Mouse (Mus musculus) A20 (cell line): ENCODE data around the gene Ntn5.
"Not testable (repeated sequence)": the region's sequence is repeated elsewhere in the genome, so short reads cannot be mapped to it uniquely, and the experiment has no call there.

ENCODE experiments used
- DNase-seq: peaks from one replicate; pipeline ENCODE4 v3.0.0-alpha.2; 2011; ENCODE audit warnings: low read depth, low spot score

Gene Ntn5

GRCm38 (mm10) chr7:45654424-45655047 is 29.3 kb upstream of the Ntn5 start:
- DNase-seq = no peak

GRCm38 (mm10) chr7:45660746-45661478 is 22.9 kb upstream of the Ntn5 start:
- DNase-seq = no peak

DNA sequence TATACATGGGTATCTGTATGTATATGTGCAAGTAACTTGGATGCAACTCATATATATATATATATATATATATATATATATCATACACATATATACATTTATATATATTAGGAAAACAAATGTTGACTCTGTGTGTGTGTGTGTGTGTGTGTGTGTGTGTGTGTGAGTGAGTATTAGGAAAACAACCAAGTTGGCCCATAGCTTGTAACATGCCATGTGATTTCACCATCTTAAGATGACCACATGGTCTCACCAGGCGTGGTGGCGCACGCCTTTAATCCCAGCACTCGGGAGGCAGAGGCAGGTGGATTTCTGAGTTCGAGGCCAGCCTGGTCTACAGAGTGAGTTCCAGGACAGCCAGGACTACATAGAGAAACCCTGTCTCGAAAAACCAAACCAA is 22.1 kb upstream of the Ntn5 start:
- not testable (repeated sequence) for DNase-seq

DNA sequence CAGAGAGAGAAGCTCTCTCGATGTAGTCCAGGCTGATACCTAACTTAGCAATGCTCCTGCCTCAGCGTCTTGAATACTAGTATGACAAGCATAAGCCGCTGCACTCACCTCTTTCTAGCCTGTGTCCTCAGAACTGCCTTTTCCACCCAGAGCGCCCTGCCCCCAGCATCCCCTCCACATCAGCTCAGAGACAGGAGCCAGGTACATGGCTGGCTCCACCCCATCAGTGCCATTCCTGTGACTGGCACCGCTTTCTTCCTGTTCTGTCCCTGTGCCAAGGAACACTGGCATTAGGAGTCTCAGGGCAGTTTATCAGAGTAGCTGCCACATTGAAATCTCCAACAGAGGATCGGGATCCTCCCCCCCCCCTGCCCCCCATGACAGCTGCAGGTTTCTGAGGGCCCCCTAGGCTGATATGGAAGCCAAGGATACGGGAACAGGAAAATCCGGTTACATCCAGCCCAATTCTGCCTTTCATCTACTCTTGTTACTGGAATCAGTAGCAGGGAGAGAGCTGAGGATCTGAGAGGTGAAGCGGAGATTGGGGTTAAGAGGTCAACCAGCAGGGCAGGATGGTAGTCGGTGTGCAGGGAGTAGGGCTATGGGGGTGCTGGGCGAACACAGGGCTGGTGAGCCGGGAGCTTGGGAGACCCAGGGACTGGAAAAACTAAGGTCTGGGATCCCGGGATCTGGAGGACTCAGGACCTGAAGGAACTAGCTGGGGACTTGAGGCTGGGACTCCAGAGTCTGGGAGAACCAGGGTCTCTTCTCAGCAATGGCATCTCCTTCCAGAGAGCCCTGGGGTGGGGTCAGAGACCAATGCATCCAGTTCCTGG is 18.3 kb upstream of the Ntn5 start:
- DNase-seq = no peak

- DNase-seq = no peak
These were observed 17.7 kb upstream of the Ntn5 start, which contains the start of gene Fut2 for GRCm38 (mm10) chr7:45666161-45666560. Gene Fut2 (minus strand): TSS chr7:45666394.

DNA sequence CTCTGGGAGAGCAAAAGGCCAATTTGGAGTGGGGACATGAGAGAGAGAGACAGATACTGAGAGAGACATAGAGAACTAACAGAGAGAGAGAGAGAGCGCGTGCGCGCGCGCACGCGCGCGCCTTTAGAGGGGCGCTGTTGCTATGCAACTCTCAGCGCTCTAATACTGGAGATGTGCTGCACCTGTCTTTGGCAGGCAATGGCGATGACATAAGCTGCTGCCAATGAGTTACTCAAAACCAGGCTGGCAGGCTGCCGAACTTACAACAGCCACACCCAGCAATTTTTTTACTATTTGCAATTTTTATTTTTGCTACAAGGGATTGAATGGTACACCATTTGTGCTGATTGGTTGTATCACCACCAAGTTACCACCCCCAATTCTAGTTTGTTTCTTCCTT is 16.1 kb upstream of the Ntn5 start:
- DNase-seq = no peak

- DNase-seq = peak; percentile 38
These were observed 14.9 kb upstream of the Ntn5 start for GRCm38 (mm10) chr7:45668921-45669320.

DNA sequence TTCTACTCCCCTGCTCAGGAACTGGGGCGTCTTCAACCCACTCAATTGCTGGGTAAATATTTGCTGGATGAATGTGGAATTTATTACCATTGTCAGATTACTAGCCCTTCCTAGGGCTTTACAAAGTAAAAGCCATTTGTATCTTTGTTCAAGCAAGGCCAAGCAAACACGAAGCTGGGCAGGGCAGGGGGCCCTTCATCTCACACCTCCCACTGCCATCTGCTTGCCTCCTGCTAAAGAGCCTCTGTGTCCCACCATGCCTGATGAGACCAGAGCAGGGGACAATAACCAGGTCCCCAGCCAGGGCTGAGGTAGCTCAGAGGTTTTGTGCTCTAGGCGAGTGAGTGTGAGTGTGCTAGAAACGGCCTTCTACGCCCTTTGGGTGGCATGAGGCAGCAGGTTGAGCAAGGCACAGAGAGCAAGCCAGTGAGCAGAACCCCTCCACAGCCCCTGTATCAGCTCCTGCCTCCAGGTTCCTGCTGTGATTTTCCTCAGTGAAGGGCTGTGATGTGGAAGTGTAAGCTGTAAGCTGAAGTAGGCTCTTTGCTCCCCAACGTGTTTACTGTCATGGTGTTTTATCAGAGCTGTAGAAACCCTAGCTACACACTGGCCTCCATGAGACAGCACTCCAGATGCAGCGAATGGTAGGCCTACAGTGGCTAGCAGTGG is 6.1 kb upstream of the Ntn5 start:
- no peak for DNase-seq

DNA sequence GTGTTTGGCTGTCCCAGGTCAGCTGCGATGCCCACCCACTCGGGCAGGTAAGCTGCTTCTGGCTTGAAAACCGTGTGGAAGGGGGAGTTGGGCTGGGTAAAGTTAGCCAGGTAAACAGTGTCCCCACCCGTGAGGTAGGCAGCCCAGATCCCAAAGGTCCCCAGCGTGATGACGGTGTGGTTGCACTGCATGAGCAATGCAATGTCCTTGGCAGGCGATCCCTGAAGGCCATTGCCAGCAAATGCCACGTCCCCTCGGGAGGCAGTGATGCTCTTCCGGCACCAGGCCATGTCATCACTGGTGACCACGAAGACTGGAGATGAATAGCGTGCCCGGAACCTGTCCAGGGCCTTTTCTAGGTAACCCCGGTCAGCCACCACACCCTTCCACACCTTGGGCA is 5.3 kb upstream of the Ntn5 start:
- no peak for DNase-seq

- DNase-seq = peak; percentile 60
These were observed 3.7 kb upstream of the Ntn5 start for GRCm38 (mm10) chr7:45679966-45680621.

DNA sequence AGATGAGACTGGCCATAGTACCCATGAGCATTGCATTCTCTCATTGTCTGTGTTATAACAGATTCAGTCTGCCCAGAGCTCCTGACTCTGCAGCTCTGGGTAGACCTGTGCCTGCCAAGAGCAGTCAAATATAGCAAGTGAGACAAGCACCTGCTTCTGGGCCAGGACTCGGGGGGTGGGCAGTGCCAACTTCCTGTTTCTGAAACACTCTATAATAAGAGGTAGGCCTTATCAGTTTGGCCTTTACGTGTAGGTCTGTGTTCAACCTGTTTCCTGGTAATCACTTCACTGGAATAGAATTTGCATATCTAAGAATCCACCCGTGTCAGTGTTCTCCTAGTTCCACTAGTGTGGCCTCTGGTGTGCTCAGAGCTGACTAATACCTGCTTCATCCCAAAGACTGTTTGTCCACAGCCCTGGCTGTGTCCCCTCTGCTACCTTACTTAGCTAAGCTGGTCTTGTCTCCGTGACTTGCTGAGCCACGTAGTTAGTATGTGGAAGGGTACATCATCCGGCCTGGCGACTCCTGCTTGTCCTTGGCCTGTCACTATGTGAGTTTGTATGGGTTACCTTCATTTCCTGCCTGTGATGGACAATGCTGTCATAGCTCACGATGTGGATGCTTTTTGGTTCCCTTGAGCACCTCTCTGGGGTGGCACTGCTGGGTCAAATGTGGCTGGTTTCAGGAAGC is 2.6 kb upstream of the Ntn5 start:
- DNase-seq = peak; percentile 93

DNA sequence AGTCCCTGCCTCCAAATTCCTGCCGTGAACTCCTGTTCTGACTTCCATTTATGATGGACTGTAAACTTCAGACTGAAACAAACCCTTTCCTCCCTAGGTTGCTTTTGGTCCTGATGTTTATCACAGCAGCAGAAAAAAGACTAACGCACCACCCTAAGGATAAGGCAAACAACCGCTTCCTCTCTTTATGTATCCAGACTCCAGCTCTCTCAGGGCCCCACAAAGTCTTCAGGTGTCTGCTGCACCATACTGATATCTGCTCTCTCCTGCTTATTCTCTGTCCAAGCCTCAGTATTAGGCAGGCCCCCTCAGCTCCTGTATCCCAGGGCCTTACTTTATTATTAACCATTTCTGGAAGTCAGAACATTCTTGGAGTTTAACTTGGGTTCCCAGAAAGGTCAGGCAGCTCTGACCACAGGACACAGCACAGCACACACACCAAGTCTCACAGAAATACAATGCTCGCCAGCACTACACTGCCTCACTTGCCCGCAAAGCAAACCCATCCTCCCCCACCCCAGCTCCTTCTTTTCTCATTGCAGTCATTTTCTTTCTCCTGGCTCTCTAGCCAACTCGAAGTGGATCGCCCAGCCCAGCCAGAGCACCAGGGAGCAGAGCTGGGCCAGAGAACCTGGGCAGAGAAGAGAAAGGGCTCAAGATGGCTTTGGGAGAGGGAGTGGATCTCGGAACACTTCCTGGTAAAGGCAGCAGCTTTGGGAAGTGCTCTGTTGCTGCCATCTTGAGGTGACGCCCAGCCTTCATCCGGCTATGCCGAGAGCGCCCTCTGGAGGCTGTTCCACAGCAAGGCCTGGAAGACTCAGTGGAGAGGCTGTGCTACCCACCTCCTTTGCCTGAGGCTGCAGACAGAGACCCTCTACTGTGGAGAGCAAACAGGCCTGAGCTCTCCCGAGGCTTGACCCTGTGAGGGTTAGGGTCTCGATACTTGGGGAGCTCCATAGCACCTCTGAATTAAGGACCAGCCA is 1.4 kb upstream of the Ntn5 start:
- DNase-seq = peak; percentile 91

DNA sequence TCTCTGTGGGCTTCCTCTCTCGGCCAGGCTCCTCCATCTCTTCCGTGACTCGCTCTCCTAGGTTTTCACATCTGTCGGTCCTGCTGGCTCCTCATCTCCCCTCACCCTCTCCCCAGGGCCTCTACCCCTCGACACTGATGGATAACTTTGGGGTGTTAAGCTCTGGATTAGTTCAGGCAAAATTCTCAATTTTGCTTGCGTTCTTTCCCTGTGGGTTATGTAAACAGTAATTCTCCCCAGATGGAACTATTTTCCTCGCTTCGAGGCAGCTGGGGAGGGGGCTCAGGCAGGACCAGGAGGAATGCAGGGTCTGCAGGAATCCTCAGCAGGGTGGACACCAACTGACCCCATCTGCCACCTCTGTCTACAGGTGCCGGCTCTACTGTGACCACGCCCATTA is 2.0 kb downstream of the Ntn5 start:
- no peak for DNase-seq

DNA sequence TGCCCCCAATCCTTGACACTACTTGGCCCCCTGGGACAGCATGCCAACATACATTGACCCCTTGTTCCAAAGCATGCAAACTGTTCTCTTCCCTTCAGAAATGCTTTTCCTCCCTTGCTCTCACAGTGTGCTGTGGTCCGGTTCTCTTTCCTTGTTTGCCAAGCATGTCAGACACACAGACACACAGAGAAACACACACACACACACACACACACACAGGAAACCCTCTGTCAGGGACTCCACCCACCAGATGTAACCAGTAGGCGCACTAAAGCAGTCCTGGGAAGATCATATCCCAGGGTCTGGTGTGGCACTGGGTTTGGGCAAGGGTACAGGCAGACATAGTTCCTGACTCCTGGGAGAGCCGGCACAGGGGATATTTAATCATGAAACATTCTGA is 3.0 kb downstream of the Ntn5 start:
- no peak for DNase-seq

GRCm38 (mm10) chr7:45689099-45689498 is 5.3 kb downstream of the Ntn5 start:
- DNase-seq = peak; percentile 22

GRCm38 (mm10) chr7:45689800-45690199 is 6.0 kb downstream of the Ntn5 start:
- DNase-seq = no peak

- no peak for DNase-seq
These were observed 8.5 kb downstream of the Ntn5 start for GRCm38 (mm10) chr7:45692364-45692763.

- DNase-seq = no peak
These were observed 10.2 kb downstream of the Ntn5 start, which contains the start of gene Sec1 for GRCm38 (mm10) chr7:45693921-45694591. Gene Sec1 (minus strand): TSS chr7:45694402.

DNA sequence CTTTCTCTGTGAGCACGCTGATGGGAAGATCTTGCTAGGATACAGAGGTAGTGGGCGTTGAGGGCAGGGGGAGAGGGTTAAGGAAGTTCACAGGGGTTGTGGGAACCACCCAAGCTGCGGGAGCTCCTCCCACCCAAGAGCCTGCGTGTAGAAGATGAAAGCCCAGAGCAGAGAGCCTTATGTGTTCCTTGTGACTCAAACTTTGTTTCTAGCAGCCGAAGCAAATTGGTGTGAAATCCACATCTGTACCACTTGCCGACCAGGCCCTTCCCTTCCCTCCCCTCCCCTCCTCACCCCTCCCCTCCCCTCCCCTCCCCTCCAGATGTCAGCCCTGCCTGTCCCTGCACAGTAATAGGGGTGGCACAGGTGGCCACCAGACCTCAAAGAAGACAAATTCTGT is 11.3 kb downstream of the Ntn5 start:
- peak; percentile 18 for DNase-seq
